Mouse (Mus musculus): ENCODE measurements around the gene Hsd17b2. TPM values are rescaled to one million over a fixed set of nuclear protein-coding genes. Genes with fewer than 3 reads are reported as not detected.

Gene Hsd17b2
- total RNA-seq, 2 experiments from 2014 or later, result not detected

DNA sequence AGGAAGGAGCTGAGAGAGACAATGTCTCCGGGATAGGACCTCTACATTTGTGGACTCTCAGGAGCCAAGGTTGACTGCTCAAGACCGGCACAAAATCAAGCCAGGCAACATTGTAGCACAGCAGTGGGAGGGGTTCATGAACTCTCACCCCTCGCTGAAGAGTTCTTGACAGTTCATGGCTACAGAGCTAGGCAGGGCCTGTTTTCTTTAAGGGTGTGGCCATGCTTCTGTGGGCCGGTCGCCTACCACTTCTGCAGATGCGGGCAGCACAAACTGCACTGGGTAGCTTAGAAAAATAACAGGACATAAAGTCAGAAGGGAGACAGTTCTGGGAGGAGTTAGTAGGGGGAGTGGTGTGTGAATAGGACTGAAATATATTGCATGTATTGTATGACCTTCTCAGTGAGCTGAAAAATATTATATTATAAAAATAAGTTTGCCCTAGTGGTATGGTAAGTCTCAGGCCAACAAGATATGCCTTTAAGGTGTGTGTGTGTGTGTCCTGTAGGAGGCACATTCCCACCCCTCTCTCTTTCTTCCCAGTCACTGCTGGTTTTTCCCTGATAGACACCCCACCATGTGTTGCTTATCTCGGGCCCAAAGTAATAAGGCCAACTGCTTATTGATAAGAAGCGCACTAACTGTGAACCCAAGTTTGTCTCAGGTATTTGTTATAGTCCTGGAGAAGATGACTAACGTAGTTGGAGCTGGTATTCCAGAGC, 69.6 kb downstream of the Hsd17b2 start:
- no peak for DNase-seq (ENCODE audit: low spot score in 2 of 2)

DNA sequence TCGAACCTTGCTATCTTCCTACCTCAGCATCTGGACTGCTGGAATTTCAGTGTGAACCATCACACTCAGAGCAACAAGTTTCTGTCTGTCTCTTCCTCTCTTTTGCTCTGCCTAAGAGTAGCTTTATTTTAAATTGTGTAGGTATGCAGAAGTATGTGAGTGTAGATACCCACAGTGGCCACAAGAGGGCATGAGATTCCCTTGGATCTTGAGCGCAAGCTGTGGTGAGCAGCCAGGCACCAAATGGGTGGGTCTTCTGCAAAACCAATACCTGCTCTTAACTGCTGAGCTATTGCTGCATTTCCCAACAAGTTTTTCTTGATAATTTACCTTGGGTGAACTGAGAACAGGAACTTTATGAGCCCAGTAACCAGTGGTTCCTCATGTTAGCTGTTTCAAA, 70.4 kb downstream of the Hsd17b2 start:
- peak in 1 of 2 experiments; percentile 8 for DNase-seq (ENCODE audit: low spot score in 2 of 2)

DNA sequence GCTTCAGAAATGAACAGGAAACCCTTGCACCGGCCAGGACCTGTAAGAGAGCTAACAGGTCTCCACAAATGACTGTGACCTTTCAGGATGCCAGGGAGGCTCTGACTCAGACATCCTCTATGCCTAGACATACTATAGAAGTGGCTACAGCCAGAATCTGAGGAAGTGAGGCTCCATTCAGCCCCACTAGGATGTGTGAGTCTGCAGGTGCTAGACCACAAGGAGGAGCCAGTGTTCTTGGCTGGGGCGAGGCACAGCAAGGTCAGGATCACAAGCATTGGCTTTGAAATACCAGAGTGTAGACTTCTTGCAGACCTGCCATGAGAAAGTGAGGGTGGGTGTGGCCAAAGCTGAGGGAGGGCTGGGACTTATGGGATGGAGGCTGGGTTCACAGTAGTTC, 70.9 kb downstream of the Hsd17b2 start:
- no peak for DNase-seq (ENCODE audit: low spot score in 2 of 2)

DNA sequence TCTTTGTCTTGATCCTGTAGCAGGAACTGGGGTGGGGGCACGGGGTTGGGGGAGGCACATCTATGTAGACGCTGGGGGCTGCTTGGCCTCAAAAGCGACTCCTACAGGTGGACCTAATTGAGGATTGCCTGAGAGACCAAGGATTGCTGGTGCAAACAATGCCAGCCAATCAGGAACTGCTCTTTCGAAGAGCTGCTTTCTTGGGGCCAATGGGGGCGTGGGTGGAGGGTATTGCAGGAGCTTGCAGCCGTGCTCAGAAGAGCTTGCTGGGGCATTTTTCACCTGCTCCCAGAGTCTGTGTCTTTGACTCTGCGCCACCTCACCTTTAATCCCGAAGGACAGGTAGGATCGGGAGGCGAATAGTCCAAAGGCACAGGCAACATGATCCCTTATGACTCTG, 73.9 kb downstream of the Hsd17b2 start:
- no peak for DNase-seq (ENCODE audit: low spot score in 2 of 2)

DNA sequence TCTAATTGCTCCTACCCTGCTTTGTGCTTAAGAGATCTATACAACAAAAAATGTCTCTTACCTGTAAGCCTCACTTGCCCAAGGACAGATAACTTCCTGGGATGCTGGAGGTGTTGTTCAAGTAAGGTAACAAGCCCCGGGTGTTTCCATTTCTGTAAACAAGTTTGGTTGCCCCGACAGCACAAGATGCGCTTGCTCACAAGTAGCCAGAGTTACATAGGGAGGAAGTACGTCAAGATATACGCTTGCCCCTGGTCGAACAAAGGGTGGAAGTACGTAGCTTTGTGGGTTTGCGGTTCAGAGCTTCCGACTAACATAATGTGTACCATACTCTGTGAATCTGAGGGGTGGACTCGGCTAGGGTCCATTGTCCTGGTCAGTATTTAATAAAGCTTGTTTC, 74.4 kb downstream of the Hsd17b2 start:
- no peak for DNase-seq (ENCODE audit: low spot score in 2 of 2)

DNA sequence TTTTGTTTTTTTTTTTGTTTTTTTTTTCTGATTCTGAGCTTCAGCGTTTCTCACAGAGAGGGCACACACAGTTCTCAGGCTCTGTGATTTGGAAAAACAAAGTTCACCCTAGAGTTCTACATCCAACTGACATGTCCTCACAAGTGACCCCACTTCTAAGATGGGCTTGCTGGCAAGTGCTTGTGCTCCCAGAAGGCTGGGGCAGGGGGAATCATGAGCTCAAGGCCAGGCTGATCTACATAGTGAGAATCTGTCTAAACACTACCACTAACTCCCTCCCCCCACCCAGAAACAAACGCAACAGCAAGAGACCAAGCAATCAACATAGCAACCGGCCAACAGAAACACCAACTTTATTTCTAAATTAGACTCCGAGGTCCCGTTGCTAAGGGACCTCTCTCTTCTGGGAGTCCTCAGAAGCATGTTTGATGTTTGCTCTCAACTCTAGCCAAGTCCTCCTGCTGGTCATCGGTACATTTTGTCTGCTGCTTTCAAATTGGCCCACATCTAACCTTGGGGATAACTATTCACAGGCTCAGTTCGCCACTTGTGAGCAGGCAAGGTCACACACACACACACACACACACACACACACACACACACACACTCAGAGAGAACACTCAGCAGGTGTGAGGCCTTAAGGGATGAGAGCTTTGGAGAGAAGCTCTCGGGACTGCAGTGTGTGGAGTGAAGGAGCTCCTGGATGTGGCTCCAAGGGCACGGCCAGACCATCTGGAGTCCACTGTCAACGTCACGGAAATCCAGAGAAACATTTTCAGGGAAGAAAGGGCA, 77.0 kb downstream of the Hsd17b2 start:
- DNase-seq (ENCODE audit: low spot score in 2 of 2), result no peak

DNA sequence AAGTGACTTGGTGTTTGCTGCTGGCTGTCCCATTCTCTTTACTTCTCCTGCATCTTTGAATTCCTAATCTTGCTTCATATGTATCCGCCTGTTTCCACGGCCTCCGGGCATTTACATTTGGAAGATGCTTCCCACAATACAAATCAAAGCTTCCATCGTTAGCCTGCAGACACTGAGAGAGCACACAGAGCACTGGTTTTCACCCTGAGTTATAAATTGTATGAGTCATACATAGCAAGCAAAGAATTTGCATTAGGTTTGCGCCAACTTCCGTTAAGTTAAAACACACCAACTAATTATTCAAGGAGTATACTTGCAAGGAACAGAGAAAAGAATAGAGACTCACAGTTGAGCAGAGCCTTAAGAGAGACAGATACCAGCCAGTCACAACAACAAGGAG, 77.6 kb downstream of the Hsd17b2 start:
- no peak for DNase-seq (ENCODE audit: low spot score in 2 of 2)

DNA sequence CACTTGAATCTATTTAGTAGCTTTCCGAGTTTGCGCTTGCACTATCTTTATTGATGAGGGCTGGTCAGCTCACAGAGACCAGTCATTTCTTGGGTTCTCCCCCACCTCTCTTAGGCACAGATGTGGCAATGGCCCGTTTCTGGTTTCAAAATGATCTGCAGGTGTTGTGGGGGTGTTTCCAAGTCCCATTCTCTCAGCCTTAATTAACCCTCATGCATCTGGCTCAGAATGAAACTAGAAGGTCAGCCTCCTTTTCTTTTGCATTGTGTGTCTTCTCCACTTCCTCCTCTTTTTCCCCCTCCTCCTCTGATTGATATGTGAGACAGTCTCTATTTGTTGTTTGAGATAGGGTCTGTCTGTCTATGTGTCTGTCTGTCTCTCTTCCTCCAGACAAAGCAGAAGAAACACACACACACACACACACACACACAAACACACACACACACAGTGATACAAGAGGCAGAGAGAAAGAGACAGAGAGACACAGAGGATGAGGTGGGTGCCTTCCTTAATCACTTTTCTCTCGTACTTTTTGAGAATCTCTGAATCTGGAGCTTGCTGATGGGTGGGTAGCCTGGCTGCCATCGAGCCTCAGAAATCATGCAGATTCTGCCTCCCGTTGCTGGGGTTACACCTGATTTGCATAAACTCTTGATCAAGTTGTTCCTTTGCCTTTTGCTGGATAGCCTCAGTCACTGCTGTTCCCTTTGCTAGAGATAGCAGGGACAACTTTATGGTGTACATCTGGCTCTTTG, 79.8 kb downstream of the Hsd17b2 start:
- no peak for DNase-seq (ENCODE audit: low spot score in 2 of 2)

DNA sequence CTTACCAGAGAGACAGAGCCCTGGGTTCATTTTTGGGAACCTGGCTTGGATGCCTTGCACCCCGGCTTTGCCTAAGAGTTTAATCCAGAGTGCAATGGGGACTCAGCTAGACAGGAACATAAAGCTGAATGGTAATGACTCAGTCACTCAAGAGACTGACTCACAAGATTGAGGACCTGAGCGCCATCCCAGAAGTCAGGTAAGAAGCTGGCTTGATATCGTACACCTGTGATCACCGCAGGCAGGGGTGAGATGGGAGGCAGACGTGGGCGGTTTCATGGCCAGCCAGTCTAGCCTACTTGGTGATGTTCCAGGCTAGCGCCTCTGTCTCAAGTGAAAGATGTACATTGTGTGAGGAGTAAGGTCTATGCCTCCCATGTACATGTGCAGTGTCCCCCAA, 81.3 kb downstream of the Hsd17b2 start:
- DNase-seq (ENCODE audit: low spot score in 2 of 2), result no peak

DNA sequence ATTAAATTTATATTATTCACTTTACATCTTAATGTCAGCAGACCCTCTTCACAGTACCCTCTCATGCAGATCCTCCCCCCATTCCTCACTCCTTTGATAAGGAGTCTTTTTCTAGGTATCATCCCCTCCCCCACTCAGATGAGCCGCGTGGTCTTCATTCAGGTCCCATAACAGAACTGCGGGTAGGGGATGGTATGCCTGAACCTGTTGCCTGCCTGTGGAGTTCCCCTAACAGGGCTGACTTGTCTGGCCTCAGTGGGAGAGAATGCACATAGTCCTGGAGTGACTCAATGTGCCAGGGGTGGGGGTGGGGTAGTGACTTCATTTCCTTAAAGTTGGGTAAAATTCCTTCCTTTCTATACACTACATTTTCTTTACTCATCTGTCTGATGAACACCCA, 84.7 kb downstream of the Hsd17b2 start:
- DNase-seq (ENCODE audit: low spot score in 2 of 2), result no peak

DNA sequence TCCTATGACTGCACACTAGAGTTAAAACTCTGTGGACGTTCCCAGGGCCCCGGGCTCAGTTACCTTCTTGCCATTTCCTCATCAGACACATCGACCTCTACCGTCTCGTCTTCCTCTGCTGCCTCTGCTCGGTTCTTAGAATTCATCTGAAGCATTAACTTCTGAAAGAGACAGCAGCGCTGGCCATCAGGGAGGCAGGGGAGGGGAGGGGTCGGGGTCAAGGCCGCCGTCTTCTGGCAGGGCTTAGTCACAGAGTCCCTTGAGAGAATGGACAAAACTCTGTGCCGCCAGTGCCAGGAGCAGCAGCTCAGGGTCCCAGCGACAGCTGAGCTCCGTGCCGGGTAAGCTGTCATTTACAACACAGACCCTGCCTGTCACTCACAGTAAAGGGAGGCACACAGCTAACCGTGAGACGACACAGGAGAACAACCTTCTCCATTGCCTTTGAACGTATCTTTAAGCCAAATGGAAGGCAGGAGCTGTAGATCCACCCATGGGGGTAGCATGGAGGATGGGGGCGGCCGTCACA, 91.0 kb downstream of the Hsd17b2 start:
- DNase-seq (ENCODE audit: low spot score in 2 of 2), result peak in 1 of 2 experiments; percentile 4

DNA sequence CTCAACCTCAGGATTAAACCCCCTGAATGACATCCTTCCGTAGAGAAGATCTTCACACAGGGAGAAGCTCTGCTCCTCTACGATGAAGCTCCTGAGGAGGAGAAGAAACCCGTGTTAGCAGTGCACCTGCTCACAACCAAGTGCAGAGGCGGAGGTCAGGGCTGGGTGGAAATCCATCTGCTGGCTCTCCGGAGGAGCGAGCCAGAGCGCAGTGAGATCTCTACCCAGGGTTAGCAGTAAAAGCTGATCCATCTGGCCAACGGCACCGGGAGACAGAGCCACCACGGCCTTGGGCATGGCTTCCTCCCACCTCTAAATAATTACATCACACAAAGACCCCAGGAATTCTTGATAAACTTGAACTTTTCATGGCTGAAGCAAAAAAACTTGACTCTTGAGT, 92.9 kb downstream of the Hsd17b2 start:
- no peak for DNase-seq (ENCODE audit: low spot score in 2 of 2)

DNA sequence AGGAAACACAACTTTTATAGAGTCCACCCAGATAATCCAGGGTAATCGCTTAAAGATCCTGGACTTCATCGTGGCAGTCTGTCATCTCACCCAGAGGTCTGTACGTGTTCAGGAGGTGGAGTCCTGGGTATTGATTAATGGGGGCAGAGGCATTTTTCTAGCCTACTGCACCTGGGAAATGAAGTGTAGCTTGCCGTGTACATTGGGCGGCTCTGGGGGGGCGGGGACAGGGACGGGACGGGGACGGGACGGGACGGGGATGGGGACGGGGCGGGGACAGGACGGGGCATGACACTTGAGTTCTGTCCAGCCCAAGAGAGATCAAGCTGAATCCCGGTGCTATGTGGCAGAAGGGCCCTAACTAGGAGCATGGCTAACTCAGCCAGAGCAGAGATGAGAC, 94.8 kb downstream of the Hsd17b2 start:
- DNase-seq (ENCODE audit: low spot score in 2 of 2), result no peak

DNA sequence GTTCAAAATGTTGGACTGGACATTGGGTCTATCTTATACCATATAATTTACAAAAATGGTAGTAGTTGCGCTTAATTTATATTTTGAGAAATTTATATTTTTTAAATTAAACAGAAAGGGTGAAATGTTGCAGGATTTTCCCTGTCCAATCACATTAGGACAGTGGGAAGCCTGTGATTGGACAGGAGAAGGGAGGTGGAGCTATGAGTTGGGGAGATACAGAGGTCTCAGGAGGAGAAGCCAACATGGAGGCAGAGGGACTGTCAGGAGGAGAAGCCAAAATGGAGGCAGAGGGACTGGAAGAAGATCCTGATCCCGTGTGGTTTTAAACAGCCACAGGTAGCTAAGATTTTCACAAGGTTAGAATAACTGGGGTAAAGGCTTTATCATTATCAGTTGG, 96.4 kb downstream of the Hsd17b2 start:
- no peak for DNase-seq (ENCODE audit: low spot score in 2 of 2)

DNA sequence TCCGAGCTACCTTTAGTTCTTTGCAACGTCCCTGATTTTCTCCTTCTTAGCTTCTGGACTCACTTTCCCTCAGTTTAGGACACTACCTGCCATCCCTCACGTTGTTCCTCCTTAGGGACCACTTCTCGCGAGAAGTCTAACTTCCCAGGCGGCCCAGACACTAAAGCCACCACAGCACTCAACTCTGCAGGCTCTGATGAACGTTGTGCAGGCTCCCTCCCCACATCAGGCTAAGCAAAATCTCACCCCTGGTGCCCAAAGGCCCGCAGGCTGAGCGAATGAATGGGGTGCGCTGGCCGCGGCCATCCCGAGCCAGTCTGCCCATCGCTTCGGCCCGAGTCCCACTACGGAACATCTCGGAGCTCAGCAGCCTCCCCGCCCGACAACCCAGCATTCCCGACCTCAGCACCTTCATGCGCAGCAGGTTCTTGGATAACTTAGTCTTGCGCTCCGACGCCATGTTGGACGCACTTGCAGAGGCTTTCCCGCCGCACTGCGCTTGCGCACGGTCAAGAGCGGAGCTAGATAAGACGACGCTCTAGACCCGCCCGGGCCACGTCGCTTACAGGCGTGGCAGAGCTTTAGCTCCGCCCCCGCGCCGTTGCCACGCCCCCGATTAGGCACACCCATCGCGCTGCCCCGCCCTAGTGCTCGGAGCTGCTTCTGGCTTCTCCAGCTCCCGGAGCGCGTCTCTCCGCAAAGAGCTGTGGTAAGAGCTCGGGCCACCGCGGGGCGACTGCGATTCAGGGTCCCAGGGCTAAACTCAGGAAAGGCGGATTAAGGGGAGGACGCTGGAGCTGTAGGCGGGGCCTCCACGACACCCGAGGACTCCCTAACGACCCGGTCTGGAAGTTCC, 100.0 kb downstream of the Hsd17b2 start, which contains the start of gene Mphosph6:
Gene Mphosph6 (minus strand): TSS at position 501 of the 856 bp plus-strand sequence.
- DNase-seq (ENCODE audit: low spot score in 2 of 2), result peak; percentile 96 to 97

DNA sequence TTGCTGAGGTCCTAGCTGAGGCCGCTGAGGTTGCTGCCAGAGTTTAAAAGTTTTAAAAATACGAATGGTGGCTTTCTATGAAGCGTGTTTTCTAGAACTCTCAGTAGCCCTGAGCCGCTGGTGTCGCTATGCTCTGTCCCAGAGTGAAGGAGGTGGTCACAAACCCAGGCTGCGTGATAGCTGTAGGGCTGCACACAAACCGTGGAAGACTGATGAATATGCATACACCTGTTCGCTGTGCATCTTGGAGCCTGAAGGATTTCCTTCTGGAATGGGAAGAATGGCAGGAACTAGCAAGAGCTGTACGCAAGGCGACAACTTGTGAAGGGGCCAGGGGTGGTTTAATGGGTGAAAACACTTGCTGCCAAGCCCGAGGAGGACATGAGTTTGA, 100.6 kb downstream of the Hsd17b2 start:
- DNase-seq (ENCODE audit: low spot score in 2 of 2), result no peak

DNA sequence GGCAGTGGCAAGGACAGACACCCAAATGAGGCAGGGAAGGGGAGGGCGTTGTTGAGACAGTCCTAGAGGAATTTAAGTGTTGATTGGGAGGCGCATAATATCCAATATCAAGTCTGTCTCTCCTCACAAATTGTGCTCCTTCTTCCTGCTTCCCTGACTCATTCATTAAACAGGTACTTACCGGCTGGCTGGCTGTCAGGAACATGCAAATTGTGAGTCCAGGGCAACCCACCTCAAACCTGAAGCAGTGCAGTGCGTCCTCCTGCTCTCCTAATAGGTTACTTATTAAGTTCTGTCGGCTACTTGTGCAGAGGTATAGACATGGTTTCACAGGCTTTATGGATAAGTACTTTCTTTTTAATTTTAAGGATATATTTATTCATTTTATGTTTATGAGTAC, 103.7 kb downstream of the Hsd17b2 start:
- DNase-seq (ENCODE audit: low spot score in 2 of 2), result no peak

Data from adrenal gland, adult 18-20 months (tissue).